Mouse (Mus musculus) adrenal gland, adult 10 weeks (tissue): ENCODE results near the gene Pdpr. TPM values are rescaled to one million over a fixed set of nuclear protein-coding genes. Genes with fewer than 3 reads are reported as not detected.

ENCODE experiments used
- polyA plus RNA-seq: library from polyadenylated mRNA; stranded (reverse); fragments of 350-450 nt; fragmentation: Illumina TruSeq; extraction: RNeasy Lipid Tissue Mini Kit (QIAGEN cat#74804); gene quantifications from one replicate; pipeline ENCODE4 v1.2.3, GENCODE M21; 2014; ENCODE audit warnings: low read depth, low replicate concordance

Gene Pdpr
- polyA plus RNA-seq: 31.7 TPM

GRCm38 (mm10) chr8:111093865-111094718 is at the start of gene Pdpr:
TSS of gene Pdpr (plus strand) at chr8:111094630.

GRCm38 (mm10) chr8:111056158-111056663 is 38.2 kb upstream of the Pdpr start, which contains the start of gene Exosc6:
TSS of gene Exosc6 (plus strand) at chr8:111056339.

GRCm38 (mm10) chr8:111092326-111092725 is 2.1 kb upstream of the Pdpr start, which contains the start of gene Clec18a:
TSS of gene Clec18a (minus strand) at chr8:111092426.

Other genes with a start within 250 kb of the Pdpr start
- gene Cog4, start 248.0 kb upstream of the Pdpr start, polyA plus RNA-seq: 18.3 TPM
- 47.3 TPM for gene Sf3b3, start 247.8 kb upstream of the Pdpr start, polyA plus RNA-seq
- 1.2 TPM for gene Fuk, start 192.1 kb upstream of the Pdpr start, polyA plus RNA-seq
- gene St3gal2, start 174.7 kb upstream of the Pdpr start, polyA plus RNA-seq: 9.0 TPM
- 17.9 TPM for gene Ddx19a, start 96.8 kb upstream of the Pdpr start, polyA plus RNA-seq
- 11.0 TPM for gene Ddx19b, start 62.9 kb upstream of the Pdpr start, polyA plus RNA-seq
- 33.4 TPM for gene Aars, start 61.5 kb upstream of the Pdpr start, polyA plus RNA-seq
- 9.0 TPM for gene Exosc6, start 38.3 kb upstream of the Pdpr start, polyA plus RNA-seq
- not detected for gene Clec18a, start 2.2 kb upstream of the Pdpr start, polyA plus RNA-seq
- 127 TPM for gene Glg1, start 164.6 kb downstream of the Pdpr start, polyA plus RNA-seq
- gene Rfwd3, start 205.6 kb downstream of the Pdpr start, polyA plus RNA-seq: 122 TPM
- gene Mlkl, start 243.5 kb downstream of the Pdpr start, polyA plus RNA-seq: 37.7 TPM